14 mouse cellular contexts compared by ENCODE assay signal in genomic region chr11:70151072-70151471, GRCm38 (mm10). TPM values are rescaled to one million over a fixed set of nuclear protein-coding genes. Genes with fewer than 3 reads are reported as not detected.
DNase-seq lines count a peak whose midpoint lies in the region; ATAC-seq and TF ChIP-seq lines count a peak whose summit lies in the region.
"Had no signal": no experiment of that assay in that cellular context is flagged by ENCODE, and none has a peak within 500 bp of the region (broad histone marks: within the 10 kb centered on the region; RNA-seq: fewer than 3 reads in every experiment).

No protein-coding gene starts in this region.

- no peak overlapping the region for H3K27ac ChIP-seq in liver, embryonic 14.5 days
- H3K27ac ChIP-seq in midbrain, embryonic 15.5 days: no peak overlapping the region
- no peak overlapping the region for H3K27ac ChIP-seq in forebrain, embryonic 13.5 days
- H3K27ac ChIP-seq: embryonic facial prominence, embryonic 15.5 days had no signal

- WGBS in liver, embryonic 14.5 days (ENCODE audit: insufficient replicate concordance): 46% methylated on average over 3 of the region's 3 CpGs
- WGBS in midbrain, embryonic 15.5 days: 57% methylated on average over 3 of the region's 3 CpGs
- WGBS in forebrain, embryonic 13.5 days: 62% methylated on average over 3 of the region's 3 CpGs

- H3K36me3 ChIP-seq in liver, embryonic 14.5 days (replicated peaks; ENCODE audit: control insufficient read depth, insufficient read depth, low read depth): no peaks in the 10 kb centered on the region
- H3K36me3 ChIP-seq in midbrain, embryonic 15.5 days (replicated peaks): no peaks in the 10 kb centered on the region
- no peaks in the 10 kb centered on the region for H3K36me3 ChIP-seq in forebrain, embryonic 13.5 days (ENCODE audit: poor library complexity, severe bottlenecking)
- H3K36me3 ChIP-seq: embryonic facial prominence, embryonic 15.5 days had no signal

- TF ChIP-seq CTCF in liver, embryonic 14.5 days (IDR thresholded peaks at IDR 0.05; ENCODE audit: low read depth): peak; percentile 21; the same call in 1 of the 2 replicates

- peak; percentile 17 for DNase-seq in CD4-positive, CD25-positive, alpha-beta regulatory T cell, adult 2 months (ENCODE audit: low read depth, low spot score)
- no peak for DNase-seq in liver, embryonic 14.5 days (ENCODE audit: low read depth in 3 of 3, low spot score in 3 of 3)
- no peak for DNase-seq in liver
- DNase-seq in retina, postnatal 1 day: peak; percentile 33
- DNase-seq: adrenal gland, postnatal 25 days; cerebellum, adult 9-11 months; gastrocnemius, postnatal 10 days; thymus, postnatal 4 days had no signal

- no peak overlapping the region for H3K4me2 ChIP-seq in liver, embryonic 14.5 days (ENCODE audit: low read depth)
- no peak overlapping the region for H3K4me2 ChIP-seq in midbrain, embryonic 15.5 days
- H3K4me2 ChIP-seq in forebrain, embryonic 13.5 days: no peak overlapping the region
- H3K4me2 ChIP-seq: embryonic facial prominence, embryonic 15.5 days had no signal

- H3K4me1 ChIP-seq in liver, embryonic 14.5 days (replicated peaks; ENCODE audit: control insufficient read depth in 2 of 2, insufficient read depth in 2 of 2, low read length in 1 of 2): no peaks in the 10 kb centered on the region
- H3K4me1 ChIP-seq in midbrain, embryonic 15.5 days: no peaks in the 10 kb centered on the region
- H3K4me1 ChIP-seq in forebrain, embryonic 13.5 days: no peaks in the 10 kb centered on the region
- H3K4me1 ChIP-seq: embryonic facial prominence, embryonic 15.5 days had no signal

- no peaks in the 10 kb centered on the region for H3K27me3 ChIP-seq in liver, embryonic 14.5 days (ENCODE audit: control insufficient read depth, insufficient read depth, low read length)
- no peaks in the 10 kb centered on the region for H3K27me3 ChIP-seq in midbrain, embryonic 15.5 days (replicated peaks)
- no peaks in the 10 kb centered on the region for H3K27me3 ChIP-seq in forebrain, embryonic 13.5 days
- H3K27me3 ChIP-seq: embryonic facial prominence, embryonic 15.5 days had no signal

- H3K4me3 ChIP-seq in liver, embryonic 14.5 days (ENCODE audit: insufficient read depth in 1 of 2, low read depth in 2 of 2, low read length in 2 of 2): no peak overlapping the region
- H3K4me3 ChIP-seq in midbrain, embryonic 15.5 days: no peak overlapping the region
- no peak overlapping the region for H3K4me3 ChIP-seq in forebrain, embryonic 13.5 days
- H3K4me3 ChIP-seq: embryonic facial prominence, embryonic 15.5 days had no signal

- ATAC-seq in CD4-positive, CD25-positive, alpha-beta regulatory T cell, adult 4 months: no peak
- ATAC-seq in liver, embryonic 14.5 days (ENCODE audit: insufficient read depth): no peak
- ATAC-seq in common myeloid progenitor, adult 5-6 weeks (replicated peaks; ENCODE audit: low read depth, poor library complexity, severe bottlenecking): peak; percentile 66; the same call in 1 of the 2 replicates
- ATAC-seq in midbrain, embryonic 15.5 days (replicated peaks): no peak
- ATAC-seq in forebrain, embryonic 13.5 days: no peak

- no peak overlapping the region for H3K9ac ChIP-seq in liver, embryonic 14.5 days (replicated peaks)
- H3K9ac ChIP-seq in midbrain, embryonic 15.5 days: no peak overlapping the region
- H3K9ac ChIP-seq in forebrain, embryonic 13.5 days: no peak overlapping the region
- H3K9ac ChIP-seq: embryonic facial prominence, embryonic 15.5 days had no signal

- no peaks in the 10 kb centered on the region for H3K9me3 ChIP-seq in liver, embryonic 14.5 days (ENCODE audit: control insufficient read depth, low read length)
- no peaks in the 10 kb centered on the region for H3K9me3 ChIP-seq in midbrain, embryonic 15.5 days
- H3K9me3 ChIP-seq in forebrain, embryonic 13.5 days (replicated peaks): no peaks in the 10 kb centered on the region
- H3K9me3 ChIP-seq: embryonic facial prominence, embryonic 15.5 days had no signal

- TF ChIP-seq EP300 in liver, embryonic 14.5 days (IDR thresholded peaks at IDR 0.05; ENCODE audit: low read depth): no peak

RNA-seq across cellular contexts. Expression of gene Clec10a, which starts 4.9 kb away (rescaled TPM):
- not detected for polyA plus RNA-seq in CD4-positive, CD25-positive, alpha-beta regulatory T cell, adult 4 months (2017; shearing (Covaris generic))
- polyA plus RNA-seq in liver, embryonic 14.5 days (2012; rRNA removed): 0.25 and 0.34 TPM in 2 replicates
- 0.16 and 0.76 TPM in 2 replicates for polyA plus RNA-seq in liver, embryonic 14.5 days (2014; fragmentation: Nextera tagmentation; extraction: Ambion mirVana)
- 7.7 and 7.9 TPM in 2 replicates for total RNA-seq in common myeloid progenitor, adult 5-6 weeks (2017)
- polyA plus RNA-seq in midbrain, embryonic 15.5 days (2015; fragmentation: Nextera tagmentation; extraction: Ambion mirVana): 0.89 and 2.1 TPM in 2 replicates
- 0.53 TPM in 1 of 2 replicates, not detected in the other for polyA plus RNA-seq in forebrain, embryonic 13.5 days (2015; fragmentation: Nextera tagmentation; extraction: Ambion mirVana)

RNA-seq across cellular contexts. Expression of gene Mgl2, which starts 20.9 kb away (rescaled TPM):
- polyA plus RNA-seq in CD4-positive, CD25-positive, alpha-beta regulatory T cell, adult 4 months (2017; shearing (Covaris generic)): not detected
- polyA plus RNA-seq in liver, embryonic 14.5 days (2012; rRNA removed): 1.1 and 1.2 TPM in 2 replicates
- 1.9 and 2.2 TPM in 2 replicates for polyA plus RNA-seq in liver, embryonic 14.5 days (2014; fragmentation: Nextera tagmentation; extraction: Ambion mirVana)
- total RNA-seq in common myeloid progenitor, adult 5-6 weeks (2017): 1.1 and 1.5 TPM in 2 replicates
- 1.2 and 1.5 TPM in 2 replicates for polyA plus RNA-seq in midbrain, embryonic 15.5 days (2015; fragmentation: Nextera tagmentation; extraction: Ambion mirVana)
- polyA plus RNA-seq in forebrain, embryonic 13.5 days (2015; fragmentation: Nextera tagmentation; extraction: Ambion mirVana): 0.32 TPM in 1 of 2 replicates, not detected in the other

RNA-seq across cellular contexts. Expression of gene Asgr2, which starts 58.6 kb away (rescaled TPM):
- not detected for polyA plus RNA-seq in CD4-positive, CD25-positive, alpha-beta regulatory T cell, adult 4 months (2017; shearing (Covaris generic))
- 10.0 and 11.5 TPM in 2 replicates for polyA plus RNA-seq in liver, embryonic 14.5 days (2012; rRNA removed)
- 9.0 and 10.6 TPM in 2 replicates for polyA plus RNA-seq in liver, embryonic 14.5 days (2014; fragmentation: Nextera tagmentation; extraction: Ambion mirVana)
- not detected in 2 replicates for total RNA-seq in common myeloid progenitor, adult 5-6 weeks (2017)
- polyA plus RNA-seq in midbrain, embryonic 15.5 days (2015; fragmentation: Nextera tagmentation; extraction: Ambion mirVana): not detected in 2 replicates
- polyA plus RNA-seq in forebrain, embryonic 13.5 days (2015; fragmentation: Nextera tagmentation; extraction: Ambion mirVana): not detected in 2 replicates
- total RNA-seq: layer of hippocampus, postnatal 10 days had no signal

Comparison
In these comparisons a context has a peak if more than half of its experiments do, and no peak if none do; other contexts are left out.
1. DNase-seq: peak in CD4-positive, CD25-positive, alpha-beta regulatory T cell, adult 2 months (single experiment) and retina, postnatal 1 day (single experiment); none in liver, embryonic 14.5 days (0 of 3) and liver (single experiment).